Mouse (Mus musculus) heart, embryonic 10.5 days (tissue): ENCODE measurements around the gene Map1lc3b. TPM values are rescaled to one million over a fixed set of nuclear protein-coding genes. Genes with fewer than 3 reads are reported as not detected.
"Not testable (repeated sequence)": the region's sequence is repeated elsewhere in the genome, so short reads cannot be mapped to it uniquely, and the experiment has no call there.

ENCODE experiments used
- DNase-seq: peaks from one replicate; pipeline ENCODE4 v3.0.0-alpha.2; 2017; ENCODE audit warnings: low spot score
- H3K27ac ChIP-seq: fragments of 300-500 bp; sonication (generic); 2 replicates; pipeline ENCODE4 v1.5.1; 2016; ENCODE audit warnings: mild to moderate bottlenecking
- H3K27me3 ChIP-seq: fragments of 300-500 bp; sonication (generic); 2 replicates; pipeline ENCODE4 v1.6.1; 2016; ENCODE audit warnings: mild to moderate bottlenecking; ENCODE audit not compliant: poor library complexity, insufficient read depth, severe bottlenecking
- H3K36me3 ChIP-seq: fragments of 300-500 bp; sonication (generic); 2 replicates; pipeline ENCODE4 v1.6.1; 2016; ENCODE audit warnings: mild to moderate bottlenecking, moderate library complexity
- H3K4me1 ChIP-seq: fragments of 300-500 bp; sonication (generic); 2 replicates; pipeline ENCODE4 v1.6.1; 2016; ENCODE audit warnings: mild to moderate bottlenecking
- H3K4me3 ChIP-seq: fragments of 300-500 bp; sonication (generic); 2 replicates; pipeline ENCODE4 v1.5.1; 2016; ENCODE audit warnings: mild to moderate bottlenecking, moderate library complexity
- H3K9me3 ChIP-seq: fragments of 300-500 bp; sonication (generic); 2 replicates; pipeline ENCODE4 v1.6.1; 2016; ENCODE audit warnings: mild to moderate bottlenecking, moderate library complexity
- WGBS: fragments of 180-500 bp; shearing (Covaris S2); methylation state at CpG from one replicate; pipeline ENCODE4 v1.1.7; 2016; 5-methylcytosine and 5-hydroxymethylcytosine counted together
- polyA plus RNA-seq: library from polyadenylated mRNA; unstranded; fragments of >200 nt; fragmentation: Nextera tagmentation; extraction: Ambion mirVana; gene quantifications from 2 replicates; pipeline ENCODE4 v1.2.1, GENCODE M21; 2016

Gene Map1lc3b
- polyA plus RNA-seq, 1 experiment from 2014 or later: 167 TPM

DNA sequence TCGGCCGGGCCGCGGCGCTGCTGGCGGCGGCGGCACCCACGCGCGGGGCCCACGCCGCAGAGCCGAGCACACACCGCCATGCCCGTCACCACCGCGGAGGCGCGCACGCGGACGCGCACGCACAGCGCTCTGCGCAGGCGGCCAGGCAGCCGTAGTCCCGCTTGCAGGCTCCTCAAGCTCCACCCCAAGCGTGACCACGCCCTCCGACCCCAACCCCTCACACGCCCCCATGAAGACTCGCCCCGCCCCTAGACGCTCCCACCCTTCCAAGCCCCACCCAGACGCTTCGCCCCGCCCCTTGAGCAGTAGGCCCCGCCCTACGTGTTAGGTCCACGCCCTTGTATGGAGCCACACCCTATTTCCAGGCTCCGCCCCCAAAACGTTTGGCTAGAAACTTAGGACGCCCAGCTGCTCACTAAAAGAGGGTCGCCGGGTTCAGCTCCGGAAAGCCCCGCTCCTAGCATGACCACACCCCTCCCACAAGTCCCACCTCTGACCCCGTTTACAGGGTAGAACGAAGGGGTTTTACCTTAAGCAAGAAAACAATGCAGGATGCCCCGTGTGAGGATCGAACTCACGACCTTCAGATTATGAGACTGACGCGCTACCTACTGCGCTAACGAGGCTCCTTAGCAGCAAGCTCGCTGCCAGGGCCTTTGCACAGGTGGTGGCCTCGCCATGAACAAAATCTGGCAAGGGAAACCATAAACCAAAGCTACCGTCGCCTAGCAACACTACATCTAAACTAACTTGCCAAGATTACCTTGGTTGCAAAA lies 11.3 kb upstream of the Map1lc3b start, which contains the start of gene Fbxo31:
Fbxo31 (minus strand) TSS at position 131 of the 776 bp plus-strand sequence.
- Histone ChIP-seq H3K27me3 (no peaks in the 10 kb centered on the region), H3K4me1 (peaks cover 37% of the 10 kb centered on the region), H3K4me3 (peak within 1 kb of the TSS; percentile 91), H3K36me3 (no peaks in the 10 kb centered on the region), H3K27ac (peak within 1 kb of the TSS; percentile 89), H3K9me3 (no peaks in the 10 kb centered on the region)
- peak; percentile 99 for DNase-seq
- 1% methylated on average over 62 of the region's 63 CpGs for WGBS

GRCm38 (mm10) chr8:121580465-121580864 lies 9.7 kb upstream of the Map1lc3b start:
- H3K4me1 ChIP-seq: peaks cover 34% of the 10 kb centered on the region
- H3K4me3 ChIP-seq: no peak overlapping the region
- H3K27ac ChIP-seq: no peak overlapping the region
- no peaks in the 10 kb centered on the region for H3K9me3 ChIP-seq
- no peaks in the 10 kb centered on the region for H3K27me3 ChIP-seq
- 46% methylated on average over 9 of the region's 9 CpGs for WGBS
- no peaks in the 10 kb centered on the region for H3K36me3 ChIP-seq
- no peak for DNase-seq

DNA sequence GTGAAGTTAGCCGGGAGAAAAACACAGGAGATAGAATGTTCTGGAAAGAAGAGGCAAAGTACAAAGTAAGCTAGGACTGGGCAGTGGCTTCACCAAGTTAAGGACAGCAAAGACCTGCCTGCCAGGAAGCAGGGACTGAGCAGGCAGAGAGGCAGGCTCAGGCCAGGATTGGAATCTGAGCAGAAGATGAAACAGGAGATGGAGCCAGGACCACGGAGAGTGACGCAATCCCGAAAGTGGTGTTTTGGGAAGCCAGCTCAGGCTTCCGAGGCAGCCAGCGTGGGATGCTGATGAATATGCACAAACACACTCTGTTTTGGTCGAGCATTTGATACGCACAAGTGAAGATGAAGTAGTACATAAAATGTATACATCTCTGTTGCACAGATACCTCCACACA lies 6.5 kb upstream of the Map1lc3b start:
- Histone ChIP-seq H3K4me3 (no peak overlapping the region), H3K27ac (no peak overlapping the region), H3K4me1 (peaks cover 18% of the 10 kb centered on the region), H3K36me3 (no peaks in the 10 kb centered on the region), H3K9me3 (no peaks in the 10 kb centered on the region), H3K27me3 (no peaks in the 10 kb centered on the region)
- 50% methylated on average over 8 of the region's 8 CpGs for WGBS
- no peak for DNase-seq

GRCm38 (mm10) chr8:121584730-121585129 lies 5.4 kb upstream of the Map1lc3b start:
- no peak for DNase-seq
- peak overlapping the region; percentile 89; the same call in 1 of the 2 replicates for H3K27ac ChIP-seq
- no peaks in the 10 kb centered on the region for H3K9me3 ChIP-seq
- H3K4me3 ChIP-seq: peak overlapping the region; percentile 74
- no peaks in the 10 kb centered on the region for H3K36me3 ChIP-seq
- H3K4me1 ChIP-seq: peaks cover 19% of the 10 kb centered on the region
- 40% methylated on average over 13 of the region's 13 CpGs for WGBS
- no peaks in the 10 kb centered on the region for H3K27me3 ChIP-seq

- H3K9me3 ChIP-seq: no peaks in the 10 kb centered on the region
- peak overlapping the region; percentile 74 for H3K4me3 ChIP-seq
- peaks cover 18% of the 10 kb centered on the region for H3K4me1 ChIP-seq
- H3K27ac ChIP-seq: peak overlapping the region; percentile 89
- no peaks in the 10 kb centered on the region for H3K36me3 ChIP-seq
- 1% methylated on average over 47 of the region's 47 CpGs for WGBS
- DNase-seq: peak; percentile 99
- H3K27me3 ChIP-seq: no peaks in the 10 kb centered on the region
These were observed 4.9 kb upstream of the Map1lc3b start for GRCm38 (mm10) chr8:121585159-121585825.

DNA sequence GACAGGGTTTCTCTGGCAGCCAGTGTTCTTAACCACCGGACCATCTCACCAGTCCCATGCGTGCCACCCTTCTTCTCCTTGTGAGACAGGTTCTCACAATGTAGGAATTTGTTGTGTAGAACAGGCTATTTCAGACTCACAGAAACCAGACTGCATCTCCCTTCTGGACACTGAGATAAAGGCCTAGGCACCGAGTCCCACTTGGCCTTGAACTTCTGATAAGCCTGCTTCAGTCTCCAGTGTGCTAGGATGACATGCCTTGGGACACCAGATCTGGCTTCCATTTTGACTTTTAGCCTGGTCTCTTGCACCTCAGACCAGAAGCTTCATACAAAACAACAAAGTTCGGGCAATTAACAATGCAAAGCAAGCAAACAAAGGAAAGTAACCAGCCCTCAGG lies 1.4 kb upstream of the Map1lc3b start:
- 74% methylated on average over 4 of the region's 4 CpGs for WGBS

GRCm38 (mm10) chr8:121589205-121589726 lies 895 bp upstream of the Map1lc3b start:
- Histone ChIP-seq H3K27me3 (no peaks in the 10 kb centered on the region), H3K4me1 (peaks cover 30% of the 10 kb centered on the region), H3K4me3 (peak overlapping the region; percentile 99; the same call in 1 of the 2 replicates), H3K9me3 (no peaks in the 10 kb centered on the region), H3K36me3 (peaks cover 10% of the 10 kb centered on the region), H3K27ac (peak overlapping the region; percentile 92)
- peak; percentile 89 for DNase-seq
- 28% methylated on average over 2 of the region's 2 CpGs for WGBS

More for the DNA sequence above, 1.4 kb upstream of the Map1lc3b start:
- Histone ChIP-seq H3K4me3 (no peak overlapping the region), H3K36me3 (peaks cover 5% of the 10 kb centered on the region), H3K9me3 (no peaks in the 10 kb centered on the region), H3K27ac (peak overlapping the region; percentile 92; the same call in 1 of the 2 replicates), H3K27me3 (no peaks in the 10 kb centered on the region), H3K4me1 (peaks cover 30% of the 10 kb centered on the region)
- peak; percentile 90 for DNase-seq

GRCm38 (mm10) chr8:121591178-121592066 lies 1.3 kb downstream of the Map1lc3b start:
- 14% methylated on average over 20 of the region's 20 CpGs for WGBS
- no peaks in the 10 kb centered on the region for H3K9me3 ChIP-seq
- peaks cover 23% of the 10 kb centered on the region for H3K4me1 ChIP-seq
- H3K36me3 ChIP-seq: peaks cover 30% of the 10 kb centered on the region
- H3K27ac ChIP-seq: peak overlapping the region; percentile 92; the same call in 1 of the 2 replicates
- no peak for DNase-seq
- H3K27me3 ChIP-seq: no peaks in the 10 kb centered on the region
- H3K4me3 ChIP-seq: peak overlapping the region; percentile 99

DNA sequence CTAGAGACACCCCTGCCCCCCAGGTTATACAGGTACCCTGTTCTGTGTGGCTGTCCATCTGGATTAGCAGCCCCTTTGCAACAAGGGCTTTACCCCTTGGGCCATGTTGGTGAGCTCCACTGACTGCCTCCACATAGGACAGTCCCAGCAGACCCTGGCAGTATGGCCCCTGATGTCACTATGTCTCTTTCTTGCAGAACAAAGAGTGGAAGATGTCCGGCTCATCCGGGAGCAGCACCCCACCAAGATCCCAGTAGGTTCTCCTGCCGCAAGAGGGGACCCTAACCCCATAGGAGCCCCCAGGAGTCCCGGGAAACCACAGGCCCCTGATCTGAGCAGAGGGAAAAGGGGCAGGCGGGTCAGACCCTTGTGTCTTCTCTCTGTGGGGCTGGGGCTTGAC lies 3.1 kb downstream of the Map1lc3b start:
- 92% methylated on average over 5 of the region's 5 CpGs for WGBS
- Histone ChIP-seq H3K27me3 (no peaks in the 10 kb centered on the region), H3K27ac (no peak overlapping the region), H3K9me3 (no peaks in the 10 kb centered on the region), H3K4me1 (peaks cover 23% of the 10 kb centered on the region), H3K4me3 (no peak overlapping the region), H3K36me3 (peaks cover 45% of the 10 kb centered on the region)
- no peak for DNase-seq

DNA sequence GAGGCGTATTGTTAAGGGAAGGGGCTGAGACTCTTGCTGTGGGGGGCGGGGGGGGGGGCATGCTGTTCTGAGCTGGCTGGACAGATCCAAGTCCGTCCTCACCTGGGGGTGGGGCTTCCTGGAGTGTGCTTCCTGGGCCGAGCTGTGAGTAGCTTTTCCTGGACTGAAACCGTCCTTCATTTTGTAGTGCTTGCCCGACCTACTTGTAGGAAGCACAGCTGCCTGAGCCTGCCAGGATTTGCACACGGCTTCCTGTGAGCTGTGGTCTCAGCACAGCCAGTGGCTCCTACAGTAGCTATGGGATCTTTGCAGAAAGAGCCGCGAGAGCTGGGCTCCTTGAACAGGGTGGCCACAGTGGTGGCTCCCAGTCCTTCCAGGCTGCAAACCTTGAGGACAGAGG lies 3.8 kb downstream of the Map1lc3b start:
- 78% methylated on average over 9 of the region's 9 CpGs for WGBS
- no peak overlapping the region for H3K4me3 ChIP-seq
- no peak overlapping the region for H3K27ac ChIP-seq
- peaks cover 47% of the 10 kb centered on the region for H3K36me3 ChIP-seq
- no peaks in the 10 kb centered on the region for H3K9me3 ChIP-seq
- peaks cover 23% of the 10 kb centered on the region for H3K4me1 ChIP-seq
- DNase-seq: no peak
- no peaks in the 10 kb centered on the region for H3K27me3 ChIP-seq

- 78% methylated on average over 2 of the region's 2 CpGs for whole genome bisulfite sequencing
- H3K27me3 ChIP-seq, H3K4me1 ChIP-seq, H3K9me3 ChIP-seq, DNase-seq, H3K27ac ChIP-seq, H3K4me3 ChIP-seq: not testable (repeated sequence)
- peaks cover 81% of the 10 kb centered on the region for H3K36me3 ChIP-seq
These were observed 7.3 kb downstream of the Map1lc3b start for GRCm38 (mm10) chr8:121597492-121597891.

GRCm38 (mm10) chr8:121598190-121598589 lies 8.0 kb downstream of the Map1lc3b start:
- WGBS: 87% methylated on average over 7 of the region's 7 CpGs
- Histone ChIP-seq H3K27ac (no peak overlapping the region), H3K4me1 (no peaks in the 10 kb centered on the region), H3K4me3 (no peak overlapping the region), H3K27me3 (no peaks in the 10 kb centered on the region), H3K36me3 (peaks cover 86% of the 10 kb centered on the region), H3K9me3 (no peaks in the 10 kb centered on the region)
- no peak for DNase-seq
